Mouse (Mus musculus): Measurements from ENCODE around the gene Iqcf1.

The Iqcf1 gene

DNA sequence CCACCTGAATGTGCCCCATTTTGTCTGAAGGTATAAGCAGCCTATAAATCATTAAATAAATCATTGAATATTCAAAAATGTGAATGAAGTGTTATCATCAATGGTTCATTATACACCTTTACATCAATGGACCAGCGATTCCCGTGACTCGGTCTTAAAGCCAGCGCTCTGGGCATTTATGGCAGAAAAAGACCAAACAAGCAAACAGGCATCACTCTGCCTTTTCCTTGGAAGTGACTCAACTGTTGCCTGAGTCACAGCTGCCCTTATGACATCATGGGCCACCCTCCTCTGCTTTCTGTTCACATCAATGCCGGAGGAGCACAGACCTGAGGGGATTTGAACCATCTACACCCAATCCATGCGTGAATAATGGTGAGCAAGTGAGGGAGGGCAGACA is at the start of gene Iqcf1:
Gene Iqcf1 (plus strand): TSS at position 301 of the 400 bp plus-strand sequence.
- no peak for DNase-seq

DNA sequence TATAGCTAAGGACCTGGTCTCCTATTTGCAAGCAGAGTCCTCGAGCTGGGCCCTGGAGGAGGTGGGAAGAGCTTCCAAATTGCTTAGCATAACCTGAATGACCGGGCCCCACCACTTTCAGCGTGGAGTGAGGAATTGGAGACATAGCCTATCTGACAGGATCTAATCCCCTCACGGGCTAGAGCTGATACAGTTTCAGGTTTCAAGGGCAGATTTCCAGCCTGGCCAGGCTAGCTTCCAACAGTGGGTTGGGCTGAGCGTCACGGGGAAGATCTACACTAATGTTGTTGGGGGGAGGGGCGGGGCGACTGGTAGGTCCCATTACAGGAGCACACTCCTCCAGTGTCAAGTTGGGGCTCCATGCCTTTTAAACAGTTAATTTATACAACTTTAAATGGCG is 49.1 kb upstream of the Iqcf1 start:
- no peak for DNase-seq

- no peak for DNase-seq
These were observed 48.5 kb upstream of the Iqcf1 start for GRCm38 (mm10) chr9:106451298-106451697.

DNA sequence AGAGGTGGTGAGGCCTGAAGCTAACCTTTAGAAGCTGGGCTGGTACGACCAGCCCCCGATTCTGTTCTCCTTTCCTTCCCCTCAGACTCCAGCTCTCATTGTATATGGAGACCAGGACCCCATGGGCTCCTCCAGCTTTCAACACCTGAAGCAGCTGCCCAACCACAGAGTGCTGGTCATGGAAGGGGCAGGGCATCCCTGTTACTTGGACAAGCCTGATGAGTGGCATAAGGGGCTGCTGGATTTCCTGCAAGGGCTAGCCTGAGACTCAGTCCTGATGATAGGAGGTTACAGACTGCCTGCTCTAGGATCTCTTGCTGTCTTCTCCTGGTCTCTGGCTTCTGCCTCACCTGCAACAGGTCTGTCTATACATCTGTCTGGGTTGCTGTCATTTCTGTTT is 47.9 kb upstream of the Iqcf1 start:
- no peak for DNase-seq

GRCm38 (mm10) chr9:106452351-106452750 is 47.4 kb upstream of the Iqcf1 start:
- DNase-seq, result no peak

- DNase-seq, result no peak
These were observed 46.9 kb upstream of the Iqcf1 start for GRCm38 (mm10) chr9:106452821-106453220.

DNA sequence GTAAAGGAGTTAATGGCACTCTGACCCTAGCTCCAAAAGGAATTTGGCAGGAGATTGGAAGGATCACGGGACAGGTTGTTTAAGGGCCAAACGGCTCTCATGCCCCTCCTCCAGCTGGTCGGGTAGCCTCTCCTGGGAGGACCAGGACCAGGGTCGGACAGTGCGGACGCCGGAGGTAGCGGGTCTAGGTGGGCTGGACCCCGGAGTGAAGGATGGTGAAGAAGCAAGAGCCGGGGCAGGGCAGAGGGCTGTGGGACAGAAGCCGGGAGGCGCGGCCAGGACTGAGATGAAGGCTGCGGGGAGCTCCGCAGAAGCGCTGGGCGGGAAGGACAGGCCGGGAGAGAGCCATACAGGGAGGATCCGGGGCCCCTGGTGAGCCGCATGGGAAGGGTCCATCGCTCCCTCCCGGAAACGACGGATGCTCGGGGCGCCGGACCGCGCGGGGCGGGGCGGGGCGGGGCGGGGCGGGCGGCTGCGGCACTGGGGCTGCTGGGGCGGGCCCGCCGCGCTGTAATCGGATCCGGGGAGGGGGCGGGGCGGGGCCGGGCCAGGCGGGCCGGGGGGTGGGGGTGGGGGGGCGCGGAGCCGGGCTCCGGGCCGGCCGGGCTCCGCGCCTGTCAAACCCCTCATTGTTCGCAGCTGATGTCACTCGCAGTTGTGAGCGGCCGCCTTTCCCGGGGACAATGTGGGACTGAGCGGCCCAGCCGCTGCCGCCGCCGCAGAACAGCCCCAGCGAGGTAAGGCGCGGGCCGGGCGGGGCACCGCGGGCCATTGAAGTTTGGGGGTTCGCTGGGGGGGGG is 46.3 kb upstream of the Iqcf1 start, which contains the start of gene Pcbp4:
Gene Pcbp4 (plus strand): TSS at position 21 of the 800 bp plus-strand sequence.
- peak; percentile 70 for DNase-seq

DNA sequence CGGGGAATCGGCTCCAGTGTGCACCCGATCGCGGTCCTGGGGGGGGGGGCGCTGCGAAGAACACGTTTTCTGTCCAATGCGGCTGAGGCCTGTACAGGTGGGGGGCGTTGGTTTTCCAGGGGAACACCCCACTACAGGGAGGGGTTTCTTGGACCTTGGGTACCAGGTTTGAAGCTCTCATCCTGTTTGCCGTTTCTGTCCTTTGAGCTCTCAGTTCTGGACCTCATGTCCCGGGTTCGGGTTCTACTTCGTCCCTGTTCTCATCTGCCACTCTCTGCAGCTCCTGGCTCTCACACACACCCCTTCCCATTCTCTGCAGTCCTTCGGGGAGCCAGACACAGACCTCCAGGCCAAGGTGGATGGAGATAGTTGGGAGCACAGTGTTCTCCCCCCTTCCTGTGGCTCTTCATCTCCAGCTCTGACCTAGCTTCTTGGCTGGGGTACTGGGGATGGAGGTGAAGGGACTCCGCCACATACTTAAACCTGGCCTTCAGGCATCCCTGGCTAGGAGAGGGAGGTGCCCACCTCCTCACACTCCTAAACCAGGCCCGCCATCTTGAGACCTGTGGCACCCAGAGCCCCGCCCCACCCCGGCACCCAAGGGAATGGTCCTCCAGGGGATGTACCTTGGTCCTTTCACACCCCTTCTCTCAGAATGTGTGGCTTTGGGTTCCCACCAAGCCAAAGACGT is 45.6 kb upstream of the Iqcf1 start:
- DNase-seq, result no peak

- no peak for DNase-seq
These were observed 44.7 kb upstream of the Iqcf1 start for GRCm38 (mm10) chr9:106454888-106455681.

GRCm38 (mm10) chr9:106456325-106457162 is 43.2 kb upstream of the Iqcf1 start:
- DNase-seq, result no peak

- no peak for DNase-seq
These were observed 42.6 kb upstream of the Iqcf1 start for GRCm38 (mm10) chr9:106457163-106457559.

- no peak for DNase-seq
These were observed 41.8 kb upstream of the Iqcf1 start for GRCm38 (mm10) chr9:106457920-106458319.

DNA sequence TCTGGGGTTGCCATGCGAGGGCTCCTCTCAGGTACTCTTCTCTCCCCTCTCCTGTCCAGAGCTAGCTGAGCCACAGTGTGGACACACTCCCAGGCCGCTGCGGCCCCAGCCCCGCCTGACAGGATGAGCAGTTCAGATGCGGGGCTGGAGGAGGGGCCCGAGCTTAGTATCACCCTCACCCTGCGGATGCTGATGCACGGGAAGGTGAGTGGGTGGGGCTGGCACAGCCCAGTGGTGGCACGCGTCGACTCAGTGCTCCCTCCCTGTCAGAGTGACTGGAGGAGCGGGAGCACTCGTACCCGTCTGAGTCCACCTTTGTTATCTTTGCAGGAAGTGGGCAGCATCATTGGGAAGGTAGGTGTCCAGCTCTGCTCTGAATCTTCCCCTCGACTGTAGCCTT is 39.8 kb upstream of the Iqcf1 start:
- DNase-seq, result no peak

DNA sequence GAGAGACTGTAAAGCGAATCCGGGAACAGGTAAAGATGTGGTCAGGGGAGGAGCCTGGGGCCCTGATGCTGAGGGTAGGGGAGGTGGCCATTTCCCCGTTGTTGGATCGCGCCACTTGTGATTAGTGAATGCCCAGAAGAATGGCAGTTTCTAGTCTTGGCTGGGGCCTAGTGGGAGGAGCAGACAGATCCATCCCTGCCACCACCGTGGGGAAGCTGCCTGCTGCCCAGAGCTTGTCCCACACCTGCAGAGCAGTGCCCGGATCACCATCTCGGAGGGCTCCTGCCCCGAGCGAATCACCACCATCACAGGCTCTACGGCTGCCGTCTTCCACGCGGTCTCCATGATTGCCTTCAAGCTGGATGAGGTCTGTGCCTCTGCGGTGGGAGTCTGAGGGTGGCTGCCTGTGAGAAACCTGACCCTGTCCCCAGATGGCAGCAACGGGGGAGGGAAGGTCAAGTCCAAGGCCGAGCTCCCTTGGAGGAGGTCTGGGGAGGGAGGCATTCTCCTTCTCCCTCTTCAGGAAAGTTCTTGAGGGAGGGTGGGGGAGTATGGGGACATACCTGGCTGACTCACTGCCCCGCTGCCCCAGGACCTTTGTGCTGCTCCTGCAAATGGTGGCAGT is 39.3 kb upstream of the Iqcf1 start:
- no peak for DNase-seq

GRCm38 (mm10) chr9:106461026-106461415 is 38.7 kb upstream of the Iqcf1 start:
- DNase-seq, result no peak

DNA sequence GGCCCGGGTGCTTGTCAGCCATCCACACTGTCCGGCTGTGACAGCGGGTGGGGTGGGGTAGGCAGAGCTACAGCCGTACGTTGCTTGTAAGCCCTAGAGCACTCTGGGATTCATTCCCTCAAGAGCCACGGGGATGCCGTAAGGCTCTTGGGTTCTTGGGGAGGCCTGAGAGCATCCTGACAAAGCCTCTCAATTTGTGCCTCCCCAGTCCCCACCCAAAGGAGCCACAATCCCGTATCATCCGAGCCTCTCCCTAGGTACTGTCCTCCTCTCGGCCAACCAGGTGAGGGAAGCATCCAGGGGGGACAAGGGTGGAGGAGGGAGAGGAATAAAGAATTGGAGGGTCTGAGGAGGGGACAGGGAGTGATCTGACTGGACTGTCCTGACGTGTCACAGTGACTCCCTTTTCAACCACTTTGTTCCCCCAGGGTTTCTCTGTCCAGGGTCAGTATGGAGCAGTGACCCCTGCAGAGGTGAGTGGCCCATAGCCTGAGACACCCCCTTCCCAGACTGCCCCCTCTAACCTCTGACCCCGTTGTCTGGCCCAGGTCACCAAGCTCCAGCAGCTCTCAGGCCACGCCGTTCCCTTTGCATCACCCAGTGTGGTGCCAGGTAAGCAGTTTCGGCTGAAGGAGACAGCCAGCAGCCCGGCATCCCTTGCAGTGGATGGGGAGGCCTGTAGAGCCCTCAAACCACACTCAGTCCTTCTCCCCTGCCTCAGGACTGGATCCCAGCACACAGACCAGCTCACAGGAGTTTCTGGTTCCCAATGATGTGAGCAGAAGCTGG is 37.9 kb upstream of the Iqcf1 start:
- no peak for DNase-seq

GRCm38 (mm10) chr9:106462430-106462800 is 37.4 kb upstream of the Iqcf1 start:
- DNase-seq, result no peak

- DNase-seq, result no peak
These were observed 36.4 kb upstream of the Iqcf1 start for GRCm38 (mm10) chr9:106463122-106464063.

- peak; percentile 81 for DNase-seq
These were observed 34.8 kb upstream of the Iqcf1 start for GRCm38 (mm10) chr9:106464751-106465541.

Measured in layer of hippocampus, adult 9-11 months (tissue).